Mouse (Mus musculus) heart, postnatal 0 days (tissue): ENCODE results near the gene Ttll10. TPM values are rescaled to one million over a fixed set of nuclear protein-coding genes. Genes with fewer than 3 reads are reported as not detected.

Source experiments
- ATAC-seq: fragments of 200-750 bp; cut with Nextera tagmentation; 2 replicates; pipeline ENCODE4 v1.8.0; 2017; ENCODE audit warnings: low read depth, moderate number of reproducible peaks, moderate library complexity; ENCODE audit not compliant: insufficient read depth
- DNase-seq: peaks from one replicate; pipeline ENCODE4 v3.0.0-alpha.2; 2016; ENCODE audit warnings: low spot score
- H3K27ac ChIP-seq: fragments of 300-500 bp; sonication (generic); 2 replicates; pipeline ENCODE4 v1.5.1; 2014; ENCODE audit warnings: low read depth, mild to moderate bottlenecking
- H3K27me3 ChIP-seq: fragments of 300-500 bp; sonication (generic); 2 replicates; pipeline ENCODE4 v1.6.1; 2014; ENCODE audit warnings: low read length, mixed read lengths; ENCODE audit not compliant: control insufficient read depth, insufficient read depth
- H3K36me3 ChIP-seq: fragments of 300-500 bp; sonication (generic); replicated peaks from 2 replicates; pipeline ENCODE4 v1.6.1; 2014; ENCODE audit warnings: low read length, mixed read lengths; ENCODE audit not compliant: control insufficient read depth, insufficient read depth
- H3K4me1 ChIP-seq: fragments of 300-500 bp; sonication (generic); 2 replicates; pipeline ENCODE4 v1.6.1; 2014; ENCODE audit warnings: antibody characterized with exemption; ENCODE audit not compliant: control insufficient read depth, insufficient read depth
- H3K4me2 ChIP-seq: fragments of 300-500 bp; sonication (generic); 2 replicates; pipeline ENCODE4 v1.6.1; 2014; ENCODE audit warnings: low read depth, mild to moderate bottlenecking, low read length, moderate library complexity
- H3K4me3 ChIP-seq: fragments of 300-500 bp; sonication (generic); 2 replicates; pipeline ENCODE4 v1.5.1; 2014; ENCODE audit warnings: low read depth, low read length
- H3K9ac ChIP-seq: fragments of 300-500 bp; sonication (generic); replicated peaks from 2 replicates; pipeline ENCODE4 v1.6.1; 2014; ENCODE audit warnings: low read depth, low read length, mixed read lengths
- H3K9me3 ChIP-seq: fragments of 300-500 bp; sonication (generic); replicated peaks from 2 replicates; pipeline ENCODE4 v1.6.1; 2016; ENCODE audit warnings: low read length; ENCODE audit not compliant: control insufficient read depth
- CTCF ChIP-seq: IDR thresholded peaks from 2 replicates; pipeline ENCODE4 v1.5.1; 2016; ENCODE audit warnings: antibody characterized with exemption, control low read depth, low read depth
- EP300 ChIP-seq: IDR thresholded peaks from 2 replicates; pipeline ENCODE4 v1.6.1; 2016; ENCODE audit warnings: antibody characterized with exemption, low read depth
- WGBS: fragments of 180-500 bp; shearing (Covaris S2); extraction: QIAGEN DNeasy Blood & Tissue Kit; methylation state at CpG from one replicate; pipeline ENCODE4 v1.1.7; 2014; 5-methylcytosine and 5-hydroxymethylcytosine counted together
- polyA plus RNA-seq: library from polyadenylated mRNA; unstranded; fragments of >200 nt; fragmentation: Nextera tagmentation; extraction: Ambion mirVana; gene quantifications from 2 replicates; pipeline ENCODE4 v1.2.1, GENCODE M21; 2015
- total RNA-seq: library from RNA; depleted of rRNA; stranded (reverse); fragments of >200 nt; gene quantifications from 2 replicates; pipeline ENCODE4 v1.2.3, GENCODE M21; 2014; ENCODE audit warnings: low replicate concordance; rRNA removed

Gene Ttll10
- not detected in 2 replicates for total RNA-seq
- polyA plus RNA-seq: 0.08 TPM in 1 of 2 replicates, not detected in the other

DNA sequence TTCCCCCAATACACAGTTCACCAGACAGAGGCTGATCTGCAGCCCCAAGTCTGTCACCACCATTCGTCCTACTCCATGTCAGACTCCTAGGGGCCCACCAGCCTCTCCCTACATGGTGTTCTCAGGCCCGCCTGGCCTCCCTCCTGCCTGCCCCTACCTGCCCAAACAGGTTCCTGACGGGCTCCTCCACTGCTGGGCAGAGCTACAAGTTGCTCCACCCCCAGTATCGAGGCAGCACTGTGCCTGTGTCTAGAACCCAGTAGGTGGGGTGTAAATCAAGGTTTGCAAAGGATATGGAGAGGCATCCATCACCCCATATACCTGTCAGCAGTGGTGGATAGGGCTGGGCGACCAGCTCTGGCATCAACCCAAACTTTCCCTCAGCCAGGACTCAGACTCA lies at the start of gene Ttll10:
Gene Ttll10 (minus strand): TSS at position 154 of the 400 bp plus-strand sequence.
- TF ChIP-seq CTCF: no peak
- no peak for TF ChIP-seq EP300
- WGBS: 44% methylated on average over 5 of the region's 5 CpGs
- Histone ChIP-seq H3K9me3 (no peaks in the 10 kb centered on the region), H3K27ac (no peak within 1 kb of the TSS), H3K36me3 (no peaks in the 10 kb centered on the region), H3K9ac (no peak within 1 kb of the TSS), H3K4me3 (no peak within 1 kb of the TSS), H3K27me3 (no peaks in the 10 kb centered on the region), H3K4me1 (no peaks in the 10 kb centered on the region), H3K4me2 (no peak within 1 kb of the TSS)
- DNase-seq: no peak
- ATAC-seq: no peak

DNA sequence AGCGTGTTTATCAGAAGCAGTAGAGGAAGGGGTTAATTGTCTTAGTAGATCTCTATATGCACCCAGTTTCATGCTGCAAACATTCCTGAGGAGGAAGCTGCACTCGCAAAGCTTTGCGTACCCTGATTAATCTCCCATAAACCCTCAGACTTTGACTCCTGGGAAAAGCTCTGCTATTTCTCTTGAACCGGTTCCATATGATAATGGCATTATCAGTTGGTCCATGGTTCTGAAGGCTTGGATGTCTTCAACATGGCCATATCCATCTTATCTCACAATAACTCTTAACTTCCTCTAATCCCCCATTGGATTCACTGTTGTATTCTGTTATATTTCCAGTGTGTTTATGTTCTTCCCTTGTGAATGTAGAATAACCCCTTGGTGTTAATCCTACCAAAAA lies 44.1 kb upstream of the Ttll10 start:
- Histone ChIP-seq H3K4me2 (no peak overlapping the region), H3K27me3 (no peaks in the 10 kb centered on the region), H3K4me1 (no peaks in the 10 kb centered on the region), H3K9me3 (no peaks in the 10 kb centered on the region), H3K27ac (no peak overlapping the region), H3K4me3 (no peak overlapping the region), H3K36me3 (no peaks in the 10 kb centered on the region), H3K9ac (no peak overlapping the region)
- no peak for ATAC-seq
- no peak for DNase-seq
- no peak for TF ChIP-seq EP300
- TF ChIP-seq CTCF: no peak
- 46% methylated on average over 4 of the region's 4 CpGs for WGBS

DNA sequence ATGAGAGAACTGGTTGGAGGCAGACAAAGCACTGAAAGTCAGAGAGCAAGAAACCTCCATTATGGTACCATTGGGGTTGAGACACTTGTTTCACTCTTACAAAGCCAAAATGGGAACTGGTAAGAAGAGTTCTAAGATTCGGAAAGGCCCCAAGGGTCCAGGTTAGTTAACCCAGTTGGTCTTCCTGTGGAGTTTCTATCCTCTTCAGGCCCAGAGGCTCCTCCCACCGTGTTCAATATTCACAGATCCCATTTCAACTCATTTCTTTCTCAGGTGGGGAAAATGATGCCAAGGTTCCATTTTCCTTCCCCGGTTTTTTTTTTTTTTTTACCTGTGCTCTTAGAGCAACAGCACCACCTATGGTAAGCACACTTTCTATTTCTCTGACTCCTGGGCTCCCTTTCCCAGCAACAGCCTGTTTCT lies 42.3 kb upstream of the Ttll10 start:
- 42% methylated on average over 3 of the region's 3 CpGs for WGBS

DNA sequence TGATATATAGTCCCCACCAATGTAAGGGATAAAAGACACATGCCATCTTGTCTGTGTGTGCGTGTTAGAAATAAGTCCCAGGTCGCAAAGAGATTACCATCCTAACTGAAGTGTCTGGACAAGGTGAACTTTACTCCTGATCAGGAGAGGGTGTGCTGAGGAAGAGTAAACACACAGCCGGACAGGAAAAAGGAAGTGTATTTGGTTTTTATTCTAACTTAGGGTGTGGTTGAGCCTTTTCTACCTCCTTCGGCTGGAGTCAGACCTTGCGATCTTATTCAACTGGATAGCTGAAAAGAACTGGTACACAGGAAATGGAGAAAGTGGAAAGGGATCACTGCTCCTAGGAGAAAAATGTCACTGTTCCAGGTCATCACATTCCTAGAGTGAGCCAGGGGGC lies 41.3 kb upstream of the Ttll10 start:
- WGBS: 79% methylated on average over 5 of the region's 5 CpGs
- DNase-seq: no peak
- H3K4me3 ChIP-seq: no peak overlapping the region
- no peak for ATAC-seq
- no peaks in the 10 kb centered on the region for H3K9me3 ChIP-seq
- H3K4me1 ChIP-seq: no peaks in the 10 kb centered on the region
- no peak overlapping the region for H3K9ac ChIP-seq
- no peak overlapping the region for H3K4me2 ChIP-seq
- TF ChIP-seq EP300 (no peak), CTCF (no peak)
- H3K27ac ChIP-seq: no peak overlapping the region
- no peaks in the 10 kb centered on the region for H3K36me3 ChIP-seq
- no peaks in the 10 kb centered on the region for H3K27me3 ChIP-seq

More for the DNA sequence above, 42.3 kb upstream of the Ttll10 start:
- Histone ChIP-seq H3K27ac (no peak overlapping the region), H3K9ac (no peak overlapping the region), H3K36me3 (no peaks in the 10 kb centered on the region), H3K4me3 (no peak overlapping the region), H3K4me1 (no peaks in the 10 kb centered on the region), H3K27me3 (no peaks in the 10 kb centered on the region), H3K9me3 (no peaks in the 10 kb centered on the region), H3K4me2 (no peak overlapping the region)
- no peak for DNase-seq
- TF ChIP-seq CTCF (peak; percentile 26; the same call in 1 of the 2 replicates), EP300 (no peak)
- ATAC-seq: no peak

DNA sequence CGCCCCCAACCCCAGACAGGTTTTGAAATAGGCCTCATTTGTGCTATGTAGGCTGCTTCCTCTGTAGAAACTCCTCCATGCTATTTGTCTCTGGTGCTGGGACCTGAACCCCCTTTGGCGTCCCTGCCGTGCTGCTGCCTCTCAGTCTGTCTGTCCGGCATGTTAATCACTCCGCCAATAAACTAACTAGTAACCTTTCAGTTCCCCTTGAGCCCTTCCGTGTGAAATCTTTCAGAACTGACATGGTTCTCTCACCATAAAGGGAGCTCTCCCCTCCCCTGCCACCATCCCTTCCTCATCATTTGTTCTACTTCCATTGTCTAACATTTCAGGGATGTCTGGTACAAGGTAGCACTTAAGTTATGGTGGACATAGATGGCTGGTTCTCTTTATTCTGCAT lies 40.2 kb upstream of the Ttll10 start:
- no peak for DNase-seq
- ATAC-seq: no peak
- 72% methylated on average over 6 of the region's 6 CpGs for WGBS

DNA sequence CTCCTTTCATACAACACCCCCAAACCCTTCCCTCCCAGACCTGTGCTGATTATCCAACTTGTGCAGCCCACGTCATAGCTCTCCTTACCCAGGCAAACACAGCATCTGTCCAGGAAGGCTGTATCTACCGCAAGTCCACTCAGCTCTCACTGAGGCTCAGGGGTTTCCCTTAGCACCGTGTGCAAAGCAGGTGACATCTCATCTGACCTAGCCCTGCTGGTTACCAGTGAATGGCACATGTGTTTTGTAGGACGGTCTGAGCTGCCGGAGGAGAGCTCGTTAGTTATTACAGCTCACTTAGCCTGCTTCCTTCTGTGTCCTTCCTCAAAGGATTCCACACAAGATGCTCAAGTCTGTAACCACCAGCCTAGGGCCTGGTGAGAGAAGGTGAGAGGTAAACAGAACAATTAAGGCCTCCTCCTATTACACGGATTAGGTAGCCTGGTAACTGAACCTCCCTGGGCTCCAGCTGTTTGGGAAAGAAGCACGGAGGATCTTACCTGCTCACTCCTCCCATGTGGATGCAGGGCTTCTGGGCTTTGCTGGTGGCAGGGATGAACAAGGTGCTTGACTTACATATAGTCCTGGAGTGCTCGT lies 38.7 kb upstream of the Ttll10 start:
- no peak overlapping the region for H3K4me3 ChIP-seq
- 55% methylated on average over 9 of the region's 9 CpGs for WGBS
- H3K4me1 ChIP-seq: no peaks in the 10 kb centered on the region
- no peaks in the 10 kb centered on the region for H3K9me3 ChIP-seq
- ATAC-seq (0 out of 2 replicates have a peak, but pooled peaks have one; percentile 17), DNase-seq (no peak)
- no peak overlapping the region for H3K27ac ChIP-seq
- TF ChIP-seq EP300 (no peak), CTCF (no peak)
- H3K27me3 ChIP-seq: no peaks in the 10 kb centered on the region
- H3K4me2 ChIP-seq: no peak overlapping the region
- H3K9ac ChIP-seq: no peak overlapping the region
- no peaks in the 10 kb centered on the region for H3K36me3 ChIP-seq

More for the DNA sequence above, 40.2 kb upstream of the Ttll10 start:
- Histone ChIP-seq H3K9ac (no peak overlapping the region), H3K4me1 (no peaks in the 10 kb centered on the region), H3K36me3 (no peaks in the 10 kb centered on the region), H3K27me3 (no peaks in the 10 kb centered on the region), H3K9me3 (no peaks in the 10 kb centered on the region), H3K27ac (no peak overlapping the region), H3K4me2 (no peak overlapping the region), H3K4me3 (no peak overlapping the region)
- TF ChIP-seq CTCF (no peak), EP300 (no peak)
